Mouse (Mus musculus) bone marrow macrophage, adult 2 months (primary cell): ENCODE results near the gene Helq. TPM values are rescaled to one million over a fixed set of nuclear protein-coding genes. Genes with fewer than 3 reads are reported as not detected.

Experiments
- H3K27ac ChIP-seq: 2 replicates; pipeline ENCODE4 v1.5.1; 2012; ENCODE audit warnings: low read depth, low read length; ENCODE audit not compliant: insufficient read depth
- H3K4me1 ChIP-seq: 2 replicates; pipeline ENCODE4 v1.6.1; 2012; ENCODE audit warnings: low read length; ENCODE audit not compliant: control insufficient read depth, insufficient read depth
- H3K4me3 ChIP-seq: 2 replicates; pipeline ENCODE4 v1.5.1; 2012; ENCODE audit warnings: mild to moderate bottlenecking, low read length, moderate library complexity; ENCODE audit not compliant: insufficient read depth
- CTCF ChIP-seq: IDR thresholded peaks from 2 replicates; pipeline ENCODE4 v1.5.1; 2012; ENCODE audit warnings: low read depth, mild to moderate bottlenecking, low read length, moderate library complexity
- POLR2A ChIP-seq: IDR thresholded peaks from 2 replicates; pipeline ENCODE4 v1.6.1; 2012; ENCODE audit warnings: mild to moderate bottlenecking, low read depth, low read length, borderline replicate concordance
- polyA plus RNA-seq: library from polyadenylated mRNA; stranded (reverse); fragments of >200 nt; gene quantifications from 2 replicates; pipeline ENCODE4 v1.2.4, GENCODE M21; 2012; ENCODE audit not compliant: missing spikeins, insufficient read depth, insufficient read length

The Helq gene
- polyA plus RNA-seq, 1 experiment, result 2.5 TPM

GRCm38 (mm10) chr5:100753407-100753806 lies 45.0 kb downstream of the Helq start:
- no peak for TF ChIP-seq POLR2A
- TF ChIP-seq CTCF, result no peak
- H3K4me3 ChIP-seq, result no peak overlapping the region
- H3K27ac ChIP-seq, result no peak overlapping the region

DNA sequence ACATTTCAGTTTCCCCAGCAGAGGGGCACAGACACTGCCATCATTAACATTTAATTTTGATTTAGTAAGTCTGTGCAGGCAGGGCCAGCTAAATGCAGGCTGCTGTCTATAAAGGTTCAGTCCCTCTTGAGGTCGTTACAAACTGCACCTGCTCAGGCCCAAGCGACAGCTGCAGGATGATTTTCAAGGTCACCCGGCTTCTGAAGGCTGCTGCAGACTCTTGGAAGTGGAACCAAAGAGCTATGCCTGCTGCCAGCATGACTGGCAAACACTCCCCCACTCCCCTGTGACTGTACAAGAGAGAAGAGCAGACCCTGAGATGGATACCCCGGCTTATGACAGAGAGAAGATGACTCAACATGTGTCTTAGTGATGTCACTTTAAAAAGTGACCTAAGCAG lies 46.7 kb downstream of the Helq start:
- H3K4me1 ChIP-seq, result peaks cover 11% of the 10 kb centered on the region
- H3K27ac ChIP-seq, result no peak overlapping the region
- no peak for TF ChIP-seq CTCF
- TF ChIP-seq POLR2A, result no peak
- no peak overlapping the region for H3K4me3 ChIP-seq

More at GRCm38 (mm10) chr5:100753407-100753806, 45.0 kb downstream of the Helq start:
- H3K4me1 ChIP-seq, result peaks cover 15% of the 10 kb centered on the region

GRCm38 (mm10) chr5:100750617-100751255 lies 47.7 kb downstream of the Helq start:
- Histone ChIP-seq H3K4me1 (peaks cover 11% of the 10 kb centered on the region), H3K27ac (peak overlapping the region; percentile 76), H3K4me3 (no peak overlapping the region)
- TF ChIP-seq CTCF, result no peak
- TF ChIP-seq POLR2A, result no peak

- no peak for TF ChIP-seq CTCF
- no peak for TF ChIP-seq POLR2A
- Histone ChIP-seq H3K4me3 (no peak overlapping the region), H3K27ac (no peak overlapping the region), H3K4me1 (no peaks in the 10 kb centered on the region)
These were observed 59.6 kb downstream of the Helq start for GRCm38 (mm10) chr5:100738802-100739201.

DNA sequence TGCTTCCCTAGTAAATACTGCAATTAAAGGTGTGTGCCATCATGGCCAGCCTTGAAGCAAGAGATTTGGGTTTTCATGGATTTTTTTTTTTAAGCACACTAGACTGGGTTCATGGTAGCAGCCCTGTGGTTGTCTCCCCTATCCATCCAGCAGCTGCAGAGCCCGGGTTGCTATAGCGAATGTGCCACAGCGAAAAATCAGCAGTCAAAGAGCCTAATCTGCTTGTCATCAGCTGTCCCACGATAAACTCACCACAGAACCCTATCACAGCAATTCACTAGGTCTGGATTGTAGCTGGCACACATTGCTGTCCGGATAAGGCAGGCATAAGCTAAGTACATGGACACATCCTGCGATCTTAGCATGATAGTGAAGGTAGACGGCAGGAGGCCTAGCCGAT lies 61.5 kb downstream of the Helq start:
- no peak overlapping the region for H3K4me3 ChIP-seq
- no peaks in the 10 kb centered on the region for H3K4me1 ChIP-seq
- TF ChIP-seq POLR2A (no peak), CTCF (no peak)

GRCm38 (mm10) chr5:100734535-100734934 lies 63.9 kb downstream of the Helq start:
- Histone ChIP-seq H3K4me3 (no peak overlapping the region), H3K4me1 (no peaks in the 10 kb centered on the region), H3K27ac (no peak overlapping the region)
- TF ChIP-seq POLR2A (no peak), CTCF (no peak)

More for the DNA sequence above, 61.5 kb downstream of the Helq start:
- no peak overlapping the region for H3K27ac ChIP-seq

GRCm38 (mm10) chr5:100728757-100729156 lies 69.6 kb downstream of the Helq start:
- Histone ChIP-seq H3K4me3 (no peak overlapping the region), H3K27ac (no peak overlapping the region)

DNA sequence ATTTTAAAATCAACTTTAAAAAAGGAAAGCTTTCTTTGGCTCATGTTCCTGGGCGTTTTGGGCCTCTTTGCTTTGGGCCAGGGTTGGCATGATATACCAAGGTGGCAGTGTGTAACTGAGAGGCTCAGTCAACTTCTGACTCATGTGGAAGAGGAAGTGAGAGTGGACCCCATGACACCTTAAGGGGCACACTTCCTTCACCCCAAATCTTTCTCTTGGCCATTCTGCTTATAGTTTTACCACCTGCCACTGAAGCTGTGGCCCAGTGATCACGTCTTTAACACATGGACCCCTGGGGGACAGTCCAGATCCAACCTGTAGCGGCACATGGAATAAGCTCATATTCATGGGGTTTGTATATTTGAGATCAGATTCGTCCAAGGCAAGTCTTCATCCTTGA lies 72.4 kb downstream of the Helq start:
- no peak overlapping the region for H3K27ac ChIP-seq
- H3K4me1 ChIP-seq, result peaks cover 15% of the 10 kb centered on the region
- H3K4me3 ChIP-seq, result no peak overlapping the region
- TF ChIP-seq POLR2A (no peak), CTCF (no peak)

More at GRCm38 (mm10) chr5:100728757-100729156, 69.6 kb downstream of the Helq start:
- H3K4me1 ChIP-seq, result peaks cover 15% of the 10 kb centered on the region
- TF ChIP-seq CTCF (no peak), POLR2A (no peak)

- Histone ChIP-seq H3K27ac (no peak within 1 kb of the TSS), H3K4me3 (peak within 1 kb of the TSS; percentile 66), H3K4me1 (no peaks in the 10 kb centered on the region)
- TF ChIP-seq POLR2A (no peak), CTCF (no peak)
These were observed 78.9 kb downstream of the Helq start, which contains the start of gene Hpse for GRCm38 (mm10) chr5:100719235-100720088. TSS of gene Hpse (minus strand) at chr5:100719716.

DNA sequence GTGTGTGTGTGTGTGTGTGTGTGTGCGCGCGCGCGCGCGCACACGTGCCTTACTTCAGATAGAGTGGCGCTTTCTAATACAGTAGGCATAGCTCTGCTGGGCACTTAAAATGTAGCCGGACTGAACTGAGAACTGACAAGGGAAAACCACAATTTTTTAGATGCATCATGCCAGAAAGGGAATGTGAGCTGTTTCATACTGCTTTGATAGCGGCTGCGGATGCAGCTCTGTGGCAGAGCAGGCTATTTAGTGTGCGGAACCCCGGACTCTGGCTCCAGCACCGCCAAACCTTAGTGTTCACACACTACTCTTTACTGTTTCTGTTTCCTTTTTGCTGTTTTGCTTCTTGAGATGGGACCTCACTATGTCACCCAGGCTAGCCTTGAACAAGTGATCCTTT lies 81.6 kb downstream of the Helq start:
- TF ChIP-seq CTCF (no peak), POLR2A (no peak)
- Histone ChIP-seq H3K4me3 (no peak overlapping the region), H3K4me1 (peaks cover 8% of the 10 kb centered on the region), H3K27ac (no peak overlapping the region)

Other genes starting within 250 kb of the Helq start
- gene Plac8, start 226.4 kb downstream of the Helq start, polyA plus RNA-seq, result 3.0 and 3.5 TPM in 2 replicates
- gene Coq2, start 123.5 kb downstream of the Helq start, polyA plus RNA-seq, result 18.5 and 19.9 TPM in 2 replicates
- 58.9 and 64.2 TPM in 2 replicates for gene Hpse, start 78.9 kb downstream of the Helq start, polyA plus RNA-seq
- 141 and 142 TPM in 2 replicates for gene Mrps18c, start within 50 bp of the Helq start, polyA plus RNA-seq
- 9.9 and 14.9 TPM in 2 replicates for gene Abraxas1, start 22.4 kb upstream of the Helq start, polyA plus RNA-seq
- 0.37 and 0.67 TPM in 2 replicates for gene Gpat3, start 47.1 kb upstream of the Helq start, polyA plus RNA-seq